Mouse (Mus musculus): ENCODE results near the gene Ctse. TPM values are rescaled to one million over a fixed set of nuclear protein-coding genes. Genes with fewer than 3 reads are reported as not detected.
A peak's percentile ranks its signal among the peaks of the same experiment; 100 is the strongest.

Ctse gene
- total and polyA plus RNA-seq, 3 experiments = 1.4 to 11.6 (median 1.7) TPM

GRCm38 (mm10) chr1:131698770-131699169 is 60.7 kb downstream of the Ctse start (continued):
- peak; percentile 95 for TF ChIP-seq RCOR1 (conservative IDR thresholded peaks at IDR 0.05; ENCODE audit: low read depth, low read length)
- peak; percentile 78; the same call in 1 of the 2 replicates for TF ChIP-seq MAFK (IDR thresholded peaks at IDR 0.05; ENCODE audit: insufficient replicate concordance, low read length)
- TF ChIP-seq MAZ (IDR thresholded peaks at IDR 0.05; ENCODE audit: low read depth, low read length) = no peak
- no peak for TF ChIP-seq USF1 (IDR thresholded peaks at IDR 0.05; ENCODE audit: low read depth, low read length)
- no peak for TF ChIP-seq TBP (conservative IDR thresholded peaks at IDR 0.05; ENCODE audit: low read depth, low read length)
- no peak for TF ChIP-seq POLR2A (IDR thresholded peaks at IDR 0.05; ENCODE audit: low read depth, low read length)
- TF ChIP-seq PAX5 (IDR thresholded peaks at IDR 0.05; ENCODE audit: low read length) = no peak
- TF ChIP-seq JUN (IDR thresholded peaks at IDR 0.05; ENCODE audit: insufficient read depth, low read depth, low read length) = peak; percentile 90
- TF ChIP-seq POLR2AphosphoS2 (IDR thresholded peaks at IDR 0.05; ENCODE audit: low read depth, low read length) = no peak
- no peak for TF ChIP-seq RAD21 (IDR thresholded peaks at IDR 0.05; ENCODE audit: low read depth, low read length)
- TF ChIP-seq CHD1 (IDR thresholded peaks at IDR 0.05; ENCODE audit: low read depth, low read length) = no peak
- no peak for TF ChIP-seq ZNF384 (IDR thresholded peaks at IDR 0.05; ENCODE audit: low read depth, low read length)

GRCm38 (mm10) chr1:131699642-131700041 is 61.5 kb downstream of the Ctse start:
- Histone ChIP-seq H3K27me3 (replicated peaks) (no peaks in the 10 kb centered on the region), H3K4me3 (replicated peaks in 1 of 3; ENCODE audit: low read depth in 2 of 3, low read length in 2 of 3, poor library complexity in 1 of 3) (no peak overlapping the region), H3K9ac (ENCODE audit: insufficient read depth, low read depth) (no peak overlapping the region), H3K9me3 (replicated peaks; ENCODE audit: low read length) (no peaks in the 10 kb centered on the region), H3K4me1 (ENCODE audit: control insufficient read depth in 1 of 2, insufficient read depth in 2 of 2) (peaks cover 28 to 75% of the 10 kb centered on the region in 2 experiments), H3K4me2 (ENCODE audit: insufficient read depth, low read depth, poor library complexity, severe bottlenecking) (0 out of 2 replicates have a peak overlapping the region, but pooled peaks have one; percentile 14), H3K27ac (ENCODE audit: insufficient read depth, low read depth) (no peak overlapping the region), H3K79me2 (replicated peaks; ENCODE audit: control insufficient read depth, extremely low read depth, insufficient read depth, poor library complexity, severe bottlenecking) (no peaks in the 10 kb centered on the region), H3K36me3 (replicated peaks in 1 of 2; ENCODE audit: control insufficient read depth in 1 of 2, insufficient read depth in 1 of 2, low read length in 1 of 2) (no peaks in the 10 kb centered on the region)
- TF ChIP-seq USF1 (IDR thresholded peaks at IDR 0.05; ENCODE audit: low read depth, low read length) = no peak
- no peak for TF ChIP-seq MAFK (IDR thresholded peaks at IDR 0.05; ENCODE audit: insufficient replicate concordance, low read length)
- no peak for TF ChIP-seq IRF4 (IDR thresholded peaks at IDR 0.05; ENCODE audit: low read depth, low read length)
- no peak for TF ChIP-seq NRF1 (IDR thresholded peaks at IDR 0.05; ENCODE audit: low read depth, low read length)
- TF ChIP-seq CHD2 (IDR thresholded peaks at IDR 0.05; ENCODE audit: low read length) = no peak
- TF ChIP-seq HCFC1 (IDR thresholded peaks at IDR 0.05; ENCODE audit: low read depth, low read length) = no peak
- no peak for TF ChIP-seq EP300 (IDR thresholded peaks at IDR 0.05; ENCODE audit: low read length)
- no peak for TF ChIP-seq ZMIZ1 (IDR thresholded peaks at IDR 0.05; ENCODE audit: low read depth, low read length)
- no peak for TF ChIP-seq RCOR1 (conservative IDR thresholded peaks at IDR 0.05; ENCODE audit: low read depth, low read length)
- no peak for TF ChIP-seq ZNF384 (IDR thresholded peaks at IDR 0.05; ENCODE audit: low read depth, low read length)
- TF ChIP-seq SIN3A (IDR thresholded peaks at IDR 0.05; ENCODE audit: low read length) = no peak
- no peak for TF ChIP-seq MAX (IDR thresholded peaks at IDR 0.05; ENCODE audit: low read length)
- no peak for TF ChIP-seq MEF2A (IDR thresholded peaks at IDR 0.05; ENCODE audit: borderline replicate concordance, low read depth, low read length)
- TF ChIP-seq ZKSCAN1 (IDR thresholded peaks at IDR 0.05; ENCODE audit: borderline replicate concordance, low read depth, low read length) = no peak
- TF ChIP-seq ELF1 (IDR thresholded peaks at IDR 0.05; ENCODE audit: low read depth, low read length) = no peak
- no peak for TF ChIP-seq CHD1 (IDR thresholded peaks at IDR 0.05; ENCODE audit: low read depth, low read length)
- in situ Hi-C loops (cut with MboI; ENCODE audit: low pct_ligation_motif_present, low pct_unique_long_range_greater_than_20kb, low sequenced_read_pairs) (loop anchor here (25.0 kb wide), 1 partner anchor 138 kb away; the partner anchor contains the start of gene Slc41a1), dilution Hi-C loops (cut with MboI; ENCODE audit: extremely low pct_ligation_motif_present, extremely low pct_unique_long_range_greater_than_20kb, low sequenced_read_pairs) (no loop called here)
- no peak for DNase-seq (ENCODE audit: extremely low read depth)

Measured in CH12.LX (cell line).